Mouse (Mus musculus): ENCODE measurements around the gene Robo3.

Gene Robo3

GRCm38 (mm10) chr9:37437772-37438735 lies 5.0 kb upstream of the Robo3 start:
- ChIA-PET CTCF (interaction anchor here (0.6 to 1.1 kb wide), 4 partner anchors 8 to 108 kb away, joined by 3 to 9 read pairs (median 4); no protein-coding TSS in a partner anchor), POLR2A (interaction anchor here in 1 of 4 experiments (0.6 kb wide), 2 partner anchors 18 to 35 kb away, joined by 3 to 4 read pairs; no protein-coding TSS in a partner anchor)

GRCm38 (mm10) chr9:37435616-37436015 lies 2.6 kb upstream of the Robo3 start:
- ChIA-PET POLR2A (no interaction called here), CTCF (no interaction called here)

GRCm38 (mm10) chr9:37434932-37435331 lies 1.9 kb upstream of the Robo3 start:
- CTCF ChIA-PET: interaction anchor here in 2 of 4 experiments (0.7 to 1.9 kb wide), 2 partner anchors 14 to 71 kb away, joined by 5 to 8 read pairs; no protein-coding TSS in a partner anchor

GRCm38 (mm10) chr9:37433823-37434560 lies 946 bp upstream of the Robo3 start:
- CTCF ChIA-PET: interaction anchor here (0.6 to 1.9 kb wide), 5 partner anchors 13 to 199 kb away, joined by 3 to 8 read pairs (median 4); no protein-coding TSS in a partner anchor
- POLR2A ChIA-PET: interaction anchor here in 2 of 4 experiments (0.7 to 2.7 kb wide), 8 partner anchors 14 to 223 kb away, joined by 3 to 10 read pairs (median 3); partner anchors contain the start of gene Tbrg1 (in 1 of the 2)

More at GRCm38 (mm10) chr9:37434932-37435331, 1.9 kb upstream of the Robo3 start:
- POLR2A ChIA-PET: interaction anchor here in 2 of 4 experiments (1.1 to 2.7 kb wide), 3 partner anchors 21 to 85 kb away, joined by 3 to 10 read pairs (median 3); no protein-coding TSS in a partner anchor

- ChIA-PET POLR2A (interaction anchor here in 3 of 4 experiments (0.6 to 1.9 kb wide), 6 partner anchors 11 to 656 kb away, joined by 3 to 7 read pairs (median 3); partner anchors contain the start of gene Spa17 (in 1 of the 3)), CTCF (interaction anchor here (0.6 to 2.6 kb wide), 24 partner anchors 11 to 507 kb away, joined by 3 to 23 read pairs (median 4); partner anchors contain the start of genes Spa17 (in 1 of the 4) and Tbrg1 (in 1 of the 4))
Observed at GRCm38 (mm10) chr9:37432026-37432666, 900 bp downstream of the Robo3 start.

- POLR2A ChIA-PET: interaction anchor here in 3 of 4 experiments (0.6 to 1.9 kb wide), 6 partner anchors 10 to 228 kb away, joined by 3 to 7 read pairs (median 6); partner anchors contain the start of gene Esam (in 1 of the 3)
Observed at GRCm38 (mm10) chr9:37430582-37430981, 2.5 kb downstream of the Robo3 start.

GRCm38 (mm10) chr9:37429326-37429725 lies 3.7 kb downstream of the Robo3 start:
- ChIA-PET POLR2A (interaction anchor here in 1 of 4 experiments (1.4 kb wide), 1 partner anchor 19 kb away, joined by 3 read pairs; no protein-coding TSS in a partner anchor), CTCF (interaction anchor here in 2 of 4 experiments (0.6 to 1.3 kb wide), 2 partner anchors 32 to 130 kb away, joined by 3 to 5 read pairs; no protein-coding TSS in a partner anchor)

More at GRCm38 (mm10) chr9:37430582-37430981, 2.5 kb downstream of the Robo3 start:
- CTCF ChIA-PET: interaction anchor here (0.6 to 2.6 kb wide), 62 partner anchors 8 to 540 kb away, joined by 3 to 23 read pairs (median 4); partner anchors contain the start of genes Esam (in 1 of the 4), Slc37a2 (in 1 of the 4) and Spa17 (in 1 of the 4)

- CTCF ChIA-PET: interaction anchor here (0.6 to 1.9 kb wide), 21 partner anchors 9 to 526 kb away, joined by 3 to 19 read pairs (median 5); partner anchors contain the start of genes Robo3 (in 1 of the 4) and Robo4 (in 1 of the 4)
- POLR2A ChIA-PET: interaction anchor here in 3 of 4 experiments (0.6 to 2.1 kb wide), 7 partner anchors 9 to 236 kb away, joined by 3 to 8 read pairs (median 6); partner anchors contain the start of genes Ccdc15 (in 1 of the 3) and Tbrg1 (in 1 of the 3)
Observed at GRCm38 (mm10) chr9:37421239-37421638, 11.8 kb downstream of the Robo3 start.

GRCm38 (mm10) chr9:37420676-37421075 lies 12.4 kb downstream of the Robo3 start:
- CTCF ChIA-PET: interaction anchor here (0.6 to 1.9 kb wide), 29 partner anchors 10 to 526 kb away, joined by 3 to 19 read pairs (median 4); partner anchors contain the start of genes Robo4 (in 2 of the 4), Robo3 (in 1 of the 4) and Slc37a2 (in 1 of the 4)
- POLR2A ChIA-PET: interaction anchor here in 3 of 4 experiments (0.8 to 2.1 kb wide), 6 partner anchors 10 to 236 kb away, joined by 3 to 8 read pairs (median 6); partner anchors contain the start of genes Ccdc15 (in 1 of the 3) and Tbrg1 (in 1 of the 3)

GRCm38 (mm10) chr9:37418791-37419190 lies 14.3 kb downstream of the Robo3 start:
- ChIA-PET POLR2A (no interaction called here), CTCF (interaction anchor here in 3 of 4 experiments (0.5 to 3.0 kb wide), 4 partner anchors 12 to 456 kb away, joined by 3 to 8 read pairs (median 8); no protein-coding TSS in a partner anchor)

- ChIA-PET CTCF (interaction anchor here in 2 of 4 experiments (0.6 to 1.4 kb wide), 2 partner anchors 16 to 97 kb away, joined by 3 read pairs; no protein-coding TSS in a partner anchor), POLR2A (interaction anchor here in 1 of 4 experiments (0.9 kb wide), 1 partner anchor 511 kb away, joined by 4 read pairs; no protein-coding TSS in a partner anchor)
Observed at GRCm38 (mm10) chr9:37414666-37415065, 18.4 kb downstream of the Robo3 start.

GRCm38 (mm10) chr9:37412989-37413388 lies 20.1 kb downstream of the Robo3 start:
- ChIA-PET CTCF (interaction anchor here in 2 of 4 experiments (0.6 to 0.7 kb wide), 2 partner anchors 19 to 276 kb away, joined by 3 to 4 read pairs; no protein-coding TSS in a partner anchor), POLR2A (no interaction called here)

GRCm38 (mm10) chr9:37409698-37410445 lies 23.2 kb downstream of the Robo3 start:
- CTCF ChIA-PET: interaction anchor here in 3 of 4 experiments (0.6 to 2.3 kb wide), 6 partner anchors 11 to 226 kb away, joined by 3 to 12 read pairs (median 4); partner anchors contain the start of gene Robo3 (in 1 of the 3)
- POLR2A ChIA-PET: interaction anchor here in 1 of 4 experiments (0.8 to 1.6 kb wide), 2 partner anchors 19 to 61 kb away, joined by 3 to 5 read pairs; partner anchors contain the start of gene Ccdc15

GRCm38 (mm10) chr9:37407850-37408502 lies 25.1 kb downstream of the Robo3 start:
- POLR2A ChIA-PET: interaction anchor here in 3 of 4 experiments (0.6 to 0.7 kb wide), 3 partner anchors 11 to 26 kb away, joined by 3 read pairs; no protein-coding TSS in a partner anchor
- CTCF ChIA-PET: interaction anchor here (0.6 to 1.9 kb wide), 11 partner anchors 13 to 493 kb away, joined by 3 to 6 read pairs (median 4); partner anchors contain the start of genes Ccdc15 (in 1 of the 4) and Slc37a2 (in 1 of the 4)

- ChIA-PET CTCF (interaction anchor here in 3 of 4 experiments (0.6 to 2.0 kb wide), 19 partner anchors 10 to 511 kb away, joined by 3 to 8 read pairs (median 3); no protein-coding TSS in a partner anchor), POLR2A (interaction anchor here in 1 of 4 experiments (1.0 kb wide), 1 partner anchor 20 kb away, joined by 3 read pairs; no protein-coding TSS in a partner anchor)
Observed at GRCm38 (mm10) chr9:37406372-37406771, 26.7 kb downstream of the Robo3 start.

All from embryonic stem cell, embryonic (primary cell).